Mouse (Mus musculus) kidney, postnatal 25 days (tissue): ENCODE data around the gene Kif28.
"Not testable (repeated sequence)": the region's sequence is repeated elsewhere in the genome, so short reads cannot be mapped to it uniquely, and the experiment has no call there.

Experiments
- DNase-seq, 2 experiments: peaks; one replicate each; pipeline ENCODE4 v3.0.0; 2021; ENCODE audit warnings: mixed read lengths in 2 of 2

The Kif28 gene

GRCm38 (mm10) chr1:179704150-179704549, 40.9 kb downstream of the Kif28 start:
- no peak for DNase-seq

DNA sequence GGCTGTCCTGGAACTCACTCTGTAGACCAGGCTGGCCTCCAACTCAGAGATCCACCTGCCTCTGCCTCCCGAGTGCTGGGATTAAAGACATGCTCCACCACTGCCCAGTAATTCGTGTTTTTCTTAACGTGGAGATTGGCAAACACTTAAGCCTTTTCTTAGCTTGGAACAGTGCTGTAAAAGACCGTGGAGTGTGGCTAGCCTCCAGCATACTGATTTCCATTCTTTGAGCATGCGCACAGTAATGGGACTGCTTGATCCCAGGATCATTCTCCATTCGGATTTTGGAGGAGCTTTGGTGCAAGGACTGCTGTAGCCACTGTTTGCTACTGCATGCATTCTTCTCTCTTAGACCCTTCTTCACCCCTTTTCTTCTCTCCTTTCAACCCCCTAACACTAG, 55.6 kb downstream of the Kif28 start:
- DNase-seq: no peak

DNA sequence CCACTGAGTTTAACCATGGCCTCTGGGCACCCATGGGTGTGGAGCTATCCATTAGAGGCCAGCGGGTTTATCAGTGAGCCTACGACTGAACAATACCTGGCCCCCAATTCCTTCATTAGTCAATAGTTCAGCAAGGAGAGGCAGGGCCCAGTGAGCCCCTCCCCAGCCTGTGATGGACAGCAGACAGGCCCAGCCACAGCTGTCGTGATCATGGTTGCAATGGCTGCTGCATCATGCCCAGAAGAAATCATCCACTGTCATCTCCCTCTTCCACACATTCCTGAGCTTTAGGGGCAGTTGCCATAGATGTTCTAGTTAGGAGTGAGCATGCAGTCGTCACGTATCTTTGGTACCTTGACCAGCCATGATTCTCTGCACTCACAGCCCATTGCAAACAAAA, 56.2 kb downstream of the Kif28 start:
- DNase-seq: no peak

GRCm38 (mm10) chr1:179688415-179688814, 56.7 kb downstream of the Kif28 start:
- no peak for DNase-seq

- no peak for DNase-seq
Measured at GRCm38 (mm10) chr1:179687966-179688365, 57.1 kb downstream of the Kif28 start.

GRCm38 (mm10) chr1:179687305-179687704, 57.8 kb downstream of the Kif28 start:
- DNase-seq: no peak

DNA sequence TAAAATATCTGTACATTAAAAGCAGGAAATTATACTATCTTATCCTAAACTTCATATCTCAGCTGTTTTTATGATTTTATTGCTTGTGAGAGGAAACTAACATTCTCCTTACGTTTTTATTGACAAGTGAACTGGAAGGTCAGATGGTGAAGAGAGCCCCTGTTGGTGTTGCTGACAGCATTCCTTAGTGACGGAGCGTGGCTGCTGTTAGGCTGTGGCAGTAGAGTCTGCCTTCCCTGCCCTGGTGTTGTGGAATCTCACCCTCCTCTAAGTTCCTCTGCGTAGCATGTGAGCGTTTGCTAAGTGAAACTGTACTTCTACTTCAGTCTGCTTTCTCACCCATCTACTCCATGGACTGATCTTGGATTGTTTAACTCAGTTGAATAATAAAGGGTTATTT, 58.3 kb downstream of the Kif28 start:
- DNase-seq: no peak

DNA sequence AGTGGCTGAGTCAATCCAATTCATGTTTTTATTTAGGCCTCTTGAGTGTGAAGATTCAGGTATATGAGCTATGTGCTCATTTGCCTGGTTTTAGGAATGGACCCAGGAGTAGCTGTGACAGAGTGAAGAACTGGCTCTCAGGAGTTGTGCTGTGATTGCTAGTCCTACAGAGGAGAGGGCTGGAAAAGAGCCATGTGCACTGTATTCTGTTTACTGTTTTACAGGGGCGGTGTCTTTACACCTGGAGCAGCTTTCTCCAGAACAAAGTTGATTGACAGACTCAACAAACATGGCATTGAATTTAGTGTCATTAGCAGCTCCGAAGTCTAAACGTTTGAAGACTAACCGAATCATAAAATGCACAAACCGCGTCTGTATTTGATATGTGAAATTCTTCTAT, 58.7 kb downstream of the Kif28 start:
- no peak for DNase-seq

- DNase-seq: not testable (repeated sequence)
Measured at GRCm38 (mm10) chr1:179682753-179683152, 62.3 kb downstream of the Kif28 start.

DNA sequence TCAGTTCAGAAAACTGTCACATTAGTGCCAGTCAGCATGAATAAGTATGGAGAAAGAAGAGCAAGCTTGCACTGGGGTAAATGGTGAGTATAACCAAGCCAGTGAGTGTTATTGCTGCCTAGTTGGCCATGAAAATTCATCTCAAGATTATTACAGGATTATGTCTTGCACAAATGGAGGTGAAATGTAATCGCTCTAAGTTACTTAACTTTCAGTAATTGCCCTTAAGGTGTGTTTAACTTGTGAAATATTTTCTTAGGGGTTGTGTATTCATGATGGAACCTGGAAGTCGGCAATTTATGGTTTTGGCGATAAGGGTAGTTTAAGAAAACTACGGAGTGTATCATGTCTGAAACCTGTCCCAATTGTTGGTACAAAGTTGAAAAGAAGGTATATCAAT, 65.7 kb downstream of the Kif28 start:
- no peak for DNase-seq

GRCm38 (mm10) chr1:179677031-179677430, 68.0 kb downstream of the Kif28 start:
- DNase-seq: no peak

GRCm38 (mm10) chr1:179674355-179674754, 70.7 kb downstream of the Kif28 start:
- DNase-seq: no peak

DNA sequence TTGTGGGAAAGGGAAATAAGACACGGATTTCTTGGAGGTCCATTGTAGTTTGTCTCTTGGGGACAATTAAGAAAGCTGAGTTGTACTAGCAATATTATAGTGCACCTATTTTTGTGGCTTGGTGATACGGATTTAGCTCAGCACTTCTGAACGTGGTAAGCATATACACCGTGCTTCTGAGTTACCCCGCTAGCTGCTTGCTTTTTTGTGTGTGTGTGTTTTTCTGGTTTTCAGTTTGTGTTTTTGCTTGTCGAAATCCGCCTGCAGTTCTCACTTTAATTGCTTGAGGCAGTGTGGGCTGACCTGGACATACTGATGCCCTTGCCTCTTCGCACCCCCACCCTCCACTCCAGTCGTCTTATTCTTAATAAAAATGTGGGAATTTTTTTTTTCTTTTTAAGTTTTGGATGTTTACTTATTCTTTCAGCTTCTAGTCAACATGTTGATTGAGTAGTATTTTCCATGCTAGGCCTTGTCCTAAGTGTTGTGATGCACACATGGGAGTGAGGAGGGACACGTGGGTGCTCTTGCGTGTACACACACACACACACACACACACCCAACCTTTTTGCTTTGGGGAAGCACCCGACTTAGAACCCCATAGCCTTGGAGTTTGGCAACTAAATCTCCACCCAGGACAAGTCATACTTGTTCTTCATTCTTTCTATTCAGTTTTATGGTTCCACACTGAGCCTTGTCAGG, 76.1 kb downstream of the Kif28 start:
- no peak for DNase-seq

DNA sequence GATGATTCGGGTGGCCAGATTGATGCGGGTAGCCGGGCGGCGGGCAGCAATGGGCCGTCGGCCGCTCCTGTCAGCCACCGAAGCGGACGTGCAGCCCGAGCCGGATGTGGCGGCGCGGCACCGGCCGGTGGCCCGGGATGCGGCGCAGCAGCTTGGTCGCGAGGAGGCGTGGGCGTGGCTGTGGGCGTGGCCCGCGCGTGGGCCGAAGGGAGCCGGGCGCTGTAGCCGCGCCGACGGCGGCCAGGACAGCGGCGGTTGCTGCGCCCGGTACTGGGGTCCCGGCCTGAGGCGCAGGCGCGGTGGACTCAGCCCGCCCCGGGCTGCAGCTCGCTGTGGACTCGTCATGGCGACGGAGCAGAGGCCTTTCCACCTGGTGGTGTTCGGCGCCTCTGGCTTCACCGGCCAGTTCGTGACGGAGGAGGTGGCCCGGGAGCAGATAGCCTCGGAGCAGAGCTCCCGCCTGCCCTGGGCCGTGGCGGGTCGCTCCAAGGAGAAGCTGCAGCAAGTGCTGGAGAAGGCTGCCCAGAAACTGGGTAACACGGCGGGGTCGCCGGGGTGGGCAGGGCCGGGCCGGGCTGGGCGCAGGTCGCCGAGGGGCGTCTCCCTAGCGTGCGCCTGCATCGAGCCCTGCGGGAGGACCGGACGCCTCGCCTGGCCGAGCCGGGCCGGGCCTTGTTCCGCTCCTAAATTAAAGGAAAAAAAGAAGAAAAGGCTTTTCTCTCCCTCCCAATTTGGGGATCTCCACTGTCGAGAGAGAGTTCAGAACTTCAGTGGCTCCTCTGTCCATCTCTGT, 76.9 kb downstream of the Kif28 start, which contains the start of gene Sccpdh:
Gene Sccpdh, plus strand, starts transcription at position 198 of the 793 bp plus-strand sequence.
- DNase-seq: peak; percentile 89 to 94

DNA sequence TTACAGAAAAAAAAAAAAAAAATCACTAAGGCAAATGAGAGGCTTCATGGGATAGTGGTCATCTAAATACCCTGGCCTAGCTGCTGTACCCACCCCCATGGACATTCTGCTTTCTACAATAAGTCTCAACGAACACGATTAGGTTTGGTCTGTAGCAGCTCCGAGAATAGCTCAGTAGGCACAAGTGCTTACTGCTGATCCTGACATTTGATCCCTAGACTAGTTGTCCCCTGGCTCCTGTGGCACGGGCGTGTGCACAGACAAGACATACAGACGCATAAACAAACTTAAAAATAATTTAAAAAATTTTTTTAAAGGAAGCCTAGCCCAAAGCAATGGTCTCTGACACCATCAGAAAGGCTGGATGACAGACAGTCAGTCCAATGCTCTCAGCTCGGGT, 77.6 kb downstream of the Kif28 start:
- DNase-seq: no peak

DNA sequence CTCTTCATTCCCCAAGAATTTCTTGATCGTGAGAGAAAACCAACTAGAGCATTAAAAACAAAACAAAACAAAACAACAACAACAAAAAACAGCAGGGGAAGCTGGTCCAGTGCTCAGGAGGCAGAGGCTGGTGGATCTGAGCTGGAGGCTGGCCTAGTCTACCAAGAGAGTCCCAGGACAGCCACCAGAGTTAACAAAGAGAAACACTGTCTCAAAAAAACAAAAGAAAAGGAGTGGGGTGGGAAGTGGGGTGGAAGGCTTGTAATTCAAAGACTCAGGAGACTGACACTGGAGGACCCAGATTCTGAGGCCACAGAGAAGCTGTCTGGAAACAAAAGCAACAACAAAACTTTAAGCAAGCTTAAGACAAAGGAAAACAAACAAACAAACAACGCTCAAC, 78.1 kb downstream of the Kif28 start:
- no peak for DNase-seq

- no peak for DNase-seq
Measured at GRCm38 (mm10) chr1:179664309-179664930, 80.7 kb downstream of the Kif28 start.

- DNase-seq: no peak
Measured at GRCm38 (mm10) chr1:179663065-179663464, 82.0 kb downstream of the Kif28 start.

DNA sequence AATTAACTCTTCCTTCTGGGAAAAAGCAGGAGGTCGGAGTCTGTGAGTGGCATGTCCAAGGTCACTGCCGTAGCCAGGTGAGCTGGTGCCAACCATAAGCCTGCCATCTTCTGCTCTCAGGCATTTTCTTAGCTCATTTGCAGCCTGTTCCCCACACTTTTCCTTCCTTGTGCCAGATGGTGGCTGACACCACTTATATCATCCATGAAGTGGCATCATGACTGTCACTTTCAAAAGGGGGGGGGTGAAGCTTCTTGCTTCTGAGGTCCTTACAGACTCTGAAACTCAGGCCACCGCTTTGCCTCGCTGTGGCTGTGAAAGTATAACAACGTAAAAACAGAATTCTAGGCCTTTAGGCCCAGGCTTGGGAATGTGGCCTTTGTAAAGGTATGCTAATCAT, 93.8 kb downstream of the Kif28 start:
- DNase-seq: no peak

- no peak for DNase-seq
Measured at GRCm38 (mm10) chr1:179650284-179650683, 94.8 kb downstream of the Kif28 start.

DNA sequence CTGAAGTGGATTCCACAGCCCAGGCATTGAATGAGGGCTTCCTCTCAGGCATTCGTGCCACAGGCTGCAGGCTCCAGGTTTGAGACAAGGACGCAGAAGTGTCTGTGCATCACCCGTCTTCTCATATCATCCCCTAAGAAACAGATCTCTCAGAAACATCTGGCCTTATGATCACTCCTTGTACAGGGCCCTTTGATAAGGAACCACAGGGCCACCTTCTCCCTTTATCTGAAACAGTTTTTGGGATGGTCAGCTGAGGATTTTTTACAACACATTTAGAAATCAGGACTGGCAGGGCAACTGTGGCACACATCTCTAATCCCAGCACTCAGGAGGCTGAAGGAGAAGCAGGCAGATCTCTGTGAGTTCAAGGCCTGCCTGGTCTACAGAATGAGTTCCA, 95.7 kb downstream of the Kif28 start:
- no peak for DNase-seq

GRCm38 (mm10) chr1:179648678-179649077, 96.4 kb downstream of the Kif28 start:
- not testable (repeated sequence) for DNase-seq

DNA sequence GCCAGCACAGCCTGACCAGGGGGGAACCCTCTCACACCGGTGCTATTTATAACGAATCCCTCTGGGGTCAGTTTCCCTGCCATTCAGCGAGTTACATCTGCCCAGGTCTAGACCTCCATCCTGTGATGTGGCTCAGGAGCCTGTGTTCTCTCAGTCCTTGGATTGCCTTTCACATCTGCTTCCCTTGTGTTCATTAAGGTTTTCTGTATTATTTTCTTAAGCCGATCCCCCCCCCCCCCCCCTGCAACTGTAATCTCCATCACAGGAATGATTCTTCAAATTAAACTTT, 99.1 kb downstream of the Kif28 start:
- no peak for DNase-seq
